Mouse (Mus musculus): ENCODE data around the gene Emc8. TPM values are rescaled to one million over a fixed set of nuclear protein-coding genes. Genes with fewer than 3 reads are reported as not detected.

Emc8 gene
- polyA plus RNA-seq, 1 experiment from 2014 or later: 254 TPM

DNA sequence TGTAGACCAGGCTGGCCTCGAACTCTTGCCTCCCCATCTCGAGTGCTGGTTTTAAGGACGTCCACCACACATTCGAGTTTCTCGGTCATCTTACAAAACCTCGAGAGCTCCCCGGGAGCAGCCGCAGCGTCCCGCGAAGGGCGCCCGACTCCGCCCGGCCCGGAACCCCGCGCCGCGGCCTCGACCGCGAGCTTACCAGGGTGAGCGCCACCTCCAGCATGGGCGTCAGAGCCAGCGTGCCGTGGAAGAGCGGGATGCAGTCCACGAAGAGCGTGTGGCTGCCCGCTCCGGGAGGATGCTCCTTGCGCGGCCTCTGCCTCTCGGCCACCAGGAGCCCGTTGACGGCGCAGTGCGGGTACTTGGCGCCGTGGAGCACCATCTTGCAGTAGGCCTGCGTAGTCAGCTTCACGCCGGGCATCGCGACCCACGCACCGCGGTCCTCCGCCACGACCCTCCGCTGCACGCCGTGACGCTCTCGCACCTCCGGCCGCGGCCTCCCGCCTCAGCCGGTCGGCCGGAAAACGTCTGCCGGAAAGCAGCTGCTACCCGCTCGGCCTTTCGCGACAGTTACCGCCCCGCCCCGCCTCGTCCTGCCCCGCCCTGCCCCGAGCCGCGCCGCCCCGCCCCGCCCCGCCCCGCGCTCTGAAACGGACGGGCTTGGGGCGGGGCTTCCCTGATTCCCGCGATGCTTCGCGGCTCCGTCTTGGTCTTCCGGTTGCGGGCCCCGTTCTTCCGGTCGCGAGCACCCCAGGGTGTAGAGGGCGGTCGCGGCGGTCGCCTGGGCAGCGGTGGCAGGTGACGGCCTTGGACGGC lies 606 bp downstream of the Emc8 start, which contains the start of the genes Gm27021 and Cox4i1:
Gene Gm27021 (minus strand): TSS at position 519 of the 813 bp plus-strand sequence.
Gene Cox4i1 (plus strand): TSS at position 662 of the 813 bp plus-strand sequence.
- WGBS: under 1% methylated on average over 95 of the region's 105 CpGs
- Histone ChIP-seq H3K9ac (peak within 1 kb of the TSS; percentile 97), H3K36me3 (peaks cover 31% of the 10 kb centered on the region), H3K27ac (peak within 1 kb of the TSS; percentile 88), H3K4me1 (peaks cover 51% of the 10 kb centered on the region), H3K9me3 (no peaks in the 10 kb centered on the region), H3K4me2 (peak within 1 kb of the TSS; percentile 91), H3K4me3 (peak within 1 kb of the TSS; percentile 97), H3K27me3 (no peaks in the 10 kb centered on the region)
- peak; percentile 82 for ATAC-seq (ENCODE audit: insufficient number of reproducible peaks, insufficient read depth, low FRiP score, low TSS enrichment, low read depth)

DNA sequence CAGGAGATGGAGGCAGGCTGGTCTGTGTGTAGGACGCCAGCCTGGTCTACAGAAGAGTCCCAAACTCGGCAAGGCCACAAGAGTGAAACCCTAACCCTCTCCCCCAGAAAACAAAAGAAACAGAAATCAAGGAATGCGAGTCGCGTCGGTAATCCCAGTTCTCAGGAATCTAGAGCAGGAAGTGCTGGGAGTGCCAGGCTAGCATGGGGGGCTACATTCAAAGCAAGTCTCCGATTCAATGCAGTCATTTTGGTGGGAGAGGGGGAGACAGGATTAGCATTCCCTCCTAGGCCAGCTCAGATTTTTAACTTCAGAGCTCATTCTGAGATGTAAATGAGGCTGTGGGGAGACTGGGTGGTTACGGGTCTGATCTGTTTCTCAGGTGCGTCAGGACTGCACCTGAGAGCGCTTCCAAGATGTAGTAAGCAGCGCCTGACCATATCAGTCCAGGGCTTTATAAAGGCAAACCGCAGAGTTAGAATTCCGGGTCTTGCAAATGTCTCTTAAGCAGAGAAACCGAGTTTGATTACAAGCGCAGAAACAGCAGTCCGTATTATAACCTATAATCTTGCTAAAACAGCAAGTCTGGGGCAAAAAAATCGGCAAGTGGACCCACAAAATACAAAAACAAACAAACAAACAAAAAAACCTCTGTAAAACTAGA lies 1.4 kb downstream of the Emc8 start:
- H3K27ac ChIP-seq: peak overlapping the region; percentile 44; the same call in 1 of the 2 replicates
- peaks cover 49% of the 10 kb centered on the region for H3K4me1 ChIP-seq
- H3K4me2 ChIP-seq: peak overlapping the region; percentile 91
- 2% methylated on average over 17 of the region's 17 CpGs for WGBS
- no peaks in the 10 kb centered on the region for H3K27me3 ChIP-seq
- H3K9ac ChIP-seq: peak overlapping the region; percentile 97
- H3K4me3 ChIP-seq: peak overlapping the region; percentile 97
- H3K36me3 ChIP-seq: peaks cover 23% of the 10 kb centered on the region
- no peak for ATAC-seq (ENCODE audit: insufficient number of reproducible peaks, insufficient read depth, low FRiP score, low TSS enrichment, low read depth)
- no peaks in the 10 kb centered on the region for H3K9me3 ChIP-seq

DNA sequence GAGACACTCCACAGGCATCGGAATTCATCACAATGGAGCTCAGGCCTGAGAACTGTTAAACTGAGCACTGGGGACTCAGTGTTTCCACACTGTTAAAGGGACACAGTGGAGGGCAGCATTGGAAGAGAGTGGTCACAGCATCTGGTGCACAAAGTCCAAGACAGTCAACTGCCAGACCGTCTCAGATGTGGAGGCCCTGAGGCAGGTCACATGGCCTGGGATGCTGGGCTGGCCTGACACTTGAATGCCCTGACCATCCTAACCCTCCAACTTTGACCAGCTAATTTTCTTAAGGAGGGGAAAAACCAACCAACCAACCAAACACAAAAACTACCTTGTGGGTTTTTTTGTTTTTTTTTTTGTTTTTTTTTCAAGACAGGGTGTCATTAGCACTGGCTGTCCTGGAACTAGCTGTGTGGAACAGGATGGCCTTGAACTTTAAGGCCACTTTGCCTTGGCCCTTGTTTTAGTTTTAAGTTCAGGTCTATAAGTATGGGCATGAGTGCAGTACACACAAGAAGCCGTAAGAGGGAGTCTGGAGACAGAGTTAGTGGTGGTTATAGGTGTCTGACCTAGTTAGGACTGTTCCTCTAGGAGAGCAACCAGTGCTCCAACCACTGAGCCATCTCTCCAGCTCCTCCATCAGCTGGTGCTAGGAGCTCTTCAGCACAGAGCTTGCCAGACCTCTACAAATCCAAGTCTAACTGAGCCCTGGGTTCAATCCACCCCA lies 2.5 kb downstream of the Emc8 start:
- no peak for ATAC-seq (ENCODE audit: insufficient number of reproducible peaks, insufficient read depth, low FRiP score, low TSS enrichment, low read depth)
- H3K4me3 ChIP-seq: peak overlapping the region; percentile 97

DNA sequence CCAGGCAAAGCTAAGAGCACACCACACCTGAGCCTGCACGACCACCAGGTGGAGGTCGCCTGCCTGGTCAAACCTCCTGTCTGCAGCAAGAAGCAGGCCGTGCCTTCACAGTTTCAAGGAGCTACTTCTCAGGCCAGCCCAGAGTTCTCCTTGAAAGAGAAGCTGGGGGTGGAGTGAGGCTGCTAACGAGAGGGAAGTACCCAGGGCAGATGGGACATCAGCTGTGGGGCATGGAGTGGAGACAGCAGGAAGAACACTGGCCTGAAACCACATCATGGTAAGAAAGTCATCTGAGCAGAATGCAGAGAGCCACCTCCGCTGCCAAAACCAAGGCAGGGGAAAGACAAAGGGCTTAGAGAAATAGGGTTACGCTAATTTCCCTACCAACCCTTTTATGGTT lies 3.8 kb downstream of the Emc8 start:
- no peak for ATAC-seq (ENCODE audit: insufficient number of reproducible peaks, insufficient read depth, low FRiP score, low TSS enrichment, low read depth)
- H3K27ac ChIP-seq: no peak overlapping the region
- H3K4me1 ChIP-seq: peaks cover 40% of the 10 kb centered on the region
- no peak overlapping the region for H3K4me3 ChIP-seq
- H3K9ac ChIP-seq: no peak overlapping the region
- no peaks in the 10 kb centered on the region for H3K27me3 ChIP-seq
- H3K4me2 ChIP-seq: no peak overlapping the region
- peaks cover 10% of the 10 kb centered on the region for H3K36me3 ChIP-seq
- 86% methylated on average over 6 of the region's 6 CpGs for WGBS
- no peaks in the 10 kb centered on the region for H3K9me3 ChIP-seq

More for the DNA sequence above, 2.5 kb downstream of the Emc8 start:
- 69% methylated on average over 3 of the region's 3 CpGs for WGBS
- Histone ChIP-seq H3K27ac (no peak overlapping the region), H3K9me3 (no peaks in the 10 kb centered on the region), H3K9ac (peak overlapping the region; percentile 97), H3K4me2 (peak overlapping the region; percentile 91), H3K36me3 (peaks cover 12% of the 10 kb centered on the region), H3K4me1 (peaks cover 47% of the 10 kb centered on the region), H3K27me3 (no peaks in the 10 kb centered on the region)

DNA sequence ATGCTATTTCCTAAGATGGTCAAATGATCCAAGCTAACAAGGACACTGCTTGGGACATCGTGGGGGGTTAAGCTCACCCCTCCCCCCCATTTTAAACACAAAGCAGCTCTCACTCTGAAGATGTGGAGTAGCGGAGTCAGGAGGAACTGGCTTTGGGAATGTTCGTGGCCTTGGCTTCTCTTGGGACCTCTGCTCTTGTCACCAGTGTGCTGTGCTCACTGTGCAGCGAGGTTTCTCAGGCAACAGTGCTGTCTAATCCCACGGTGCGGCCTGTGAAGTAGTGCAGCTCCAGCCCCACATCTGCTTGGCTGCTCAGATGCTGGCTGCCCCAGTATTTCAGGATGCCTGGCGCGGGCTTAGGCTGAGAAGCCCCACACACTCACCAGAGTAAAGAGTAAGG lies 11.0 kb downstream of the Emc8 start:
- no peaks in the 10 kb centered on the region for H3K9me3 ChIP-seq
- no peaks in the 10 kb centered on the region for H3K4me1 ChIP-seq
- no peak overlapping the region for H3K4me3 ChIP-seq
- H3K36me3 ChIP-seq: peaks cover 76% of the 10 kb centered on the region
- H3K27me3 ChIP-seq: no peaks in the 10 kb centered on the region
- H3K27ac ChIP-seq: no peak overlapping the region
- 85% methylated on average over 8 of the region's 8 CpGs for WGBS
- ATAC-seq (ENCODE audit: insufficient number of reproducible peaks, insufficient read depth, low FRiP score, low TSS enrichment, low read depth): no peak
- no peak overlapping the region for H3K9ac ChIP-seq
- no peak overlapping the region for H3K4me2 ChIP-seq

DNA sequence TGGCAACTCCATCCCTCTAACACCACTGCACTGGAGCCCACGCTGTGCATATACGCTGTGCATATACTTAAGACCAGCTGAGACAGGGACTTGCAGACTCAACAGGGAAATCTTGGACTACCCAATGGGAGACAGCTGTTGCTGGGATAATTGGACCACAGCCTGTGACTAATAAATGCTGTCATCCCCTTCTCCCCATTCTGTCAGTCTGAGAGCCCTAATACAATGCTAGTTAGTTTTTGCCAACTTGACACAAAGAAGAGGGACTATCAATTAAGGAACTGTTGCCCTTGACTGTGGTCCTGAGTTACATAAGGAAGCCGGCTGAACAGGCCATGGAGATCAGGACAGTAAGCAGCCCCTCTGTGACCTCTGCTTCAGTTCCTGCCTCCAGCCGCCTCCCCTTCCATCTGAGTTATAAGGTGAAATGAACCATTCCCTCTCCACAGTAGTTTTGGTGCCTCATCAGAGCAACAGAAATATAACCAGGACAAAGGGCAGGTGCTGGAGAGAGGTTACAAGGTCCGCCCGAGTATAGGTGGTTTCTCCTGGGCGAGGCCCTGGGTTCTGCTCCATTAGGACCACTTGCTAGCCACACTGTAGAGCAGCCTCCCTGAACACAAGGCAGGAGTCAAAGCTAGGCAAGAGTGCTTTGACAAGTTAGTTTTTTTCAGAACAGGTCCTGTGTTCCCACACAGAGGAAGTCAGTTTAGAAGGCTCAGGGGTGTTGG lies 11.9 kb downstream of the Emc8 start:
- no peak overlapping the region for H3K9ac ChIP-seq
- H3K9me3 ChIP-seq: no peaks in the 10 kb centered on the region
- no peak overlapping the region for H3K4me2 ChIP-seq
- H3K27ac ChIP-seq: no peak overlapping the region
- WGBS: 91% methylated on average over 7 of the region's 7 CpGs
- H3K36me3 ChIP-seq: peaks cover 78% of the 10 kb centered on the region
- H3K4me3 ChIP-seq: no peak overlapping the region
- no peaks in the 10 kb centered on the region for H3K4me1 ChIP-seq
- no peaks in the 10 kb centered on the region for H3K27me3 ChIP-seq
- ATAC-seq (ENCODE audit: insufficient number of reproducible peaks, insufficient read depth, low FRiP score, low TSS enrichment, low read depth): no peak

DNA sequence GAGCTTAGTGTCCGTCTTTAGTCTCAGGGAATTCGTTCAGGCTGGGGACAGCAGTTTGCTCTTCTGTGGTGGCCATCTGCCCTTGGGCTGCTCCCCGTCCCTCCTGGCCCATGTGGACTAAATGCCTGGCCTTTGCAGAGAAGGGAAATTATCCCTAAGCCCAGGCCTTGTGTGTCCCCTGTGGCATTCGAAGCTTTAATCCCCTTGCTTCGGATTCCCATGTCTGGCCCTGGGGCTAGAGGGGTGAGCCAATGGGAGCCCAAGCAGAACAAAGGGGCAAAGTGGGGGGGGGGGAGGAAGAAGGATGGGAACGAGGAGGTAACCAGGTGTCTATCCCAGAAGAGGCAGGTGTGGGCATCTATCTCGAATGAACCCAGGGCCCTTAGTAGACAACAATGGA lies 20.8 kb downstream of the Emc8 start, which contains the start of gene 1190005I06Rik:
Gene 1190005I06Rik (minus strand): TSS at position 101 of the 400 bp plus-strand sequence.
- Histone ChIP-seq H3K9me3 (no peaks in the 10 kb centered on the region), H3K4me3 (no peak within 1 kb of the TSS), H3K36me3 (peaks cover 4% of the 10 kb centered on the region; the same call in 1 of the 2 replicates), H3K4me2 (no peak within 1 kb of the TSS), H3K27me3 (no peaks in the 10 kb centered on the region), H3K27ac (no peak within 1 kb of the TSS; the same call in 1 of the 2 replicates), H3K4me1 (peaks cover 6% of the 10 kb centered on the region; the same call in 1 of the 2 replicates), H3K9ac (no peak within 1 kb of the TSS)
- WGBS: 28% methylated on average over 7 of the region's 7 CpGs
- ATAC-seq (ENCODE audit: insufficient number of reproducible peaks, insufficient read depth, low FRiP score, low TSS enrichment, low read depth): no peak

DNA sequence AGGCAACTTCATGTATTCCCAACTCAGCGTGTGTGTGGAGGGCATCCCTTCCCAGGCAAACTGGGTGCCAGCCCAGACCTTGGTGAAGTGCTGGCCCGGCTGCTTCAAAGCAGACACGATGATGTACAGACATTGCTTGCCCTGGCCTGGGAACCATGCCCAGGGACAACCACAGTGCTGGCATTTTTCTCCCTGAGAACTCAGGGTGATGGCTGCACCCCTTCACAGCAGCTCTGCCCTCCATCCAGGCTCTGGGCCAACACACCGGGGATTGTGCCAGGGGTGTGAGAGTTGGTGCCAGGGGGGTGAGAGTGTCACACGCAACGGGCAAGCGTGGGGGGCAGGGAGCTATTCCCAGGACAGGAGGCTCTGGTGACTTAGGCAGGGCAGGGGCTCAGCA lies 23.7 kb downstream of the Emc8 start:
- Histone ChIP-seq H3K27ac (peak overlapping the region; percentile 33; the same call in 1 of the 2 replicates), H3K9ac (no peak overlapping the region; the same call in 1 of the 2 replicates), H3K4me1 (peaks cover 6% of the 10 kb centered on the region; the same call in 1 of the 2 replicates), H3K4me2 (no peak overlapping the region), H3K4me3 (no peak overlapping the region), H3K9me3 (no peaks in the 10 kb centered on the region), H3K36me3 (no peaks in the 10 kb centered on the region), H3K27me3 (no peaks in the 10 kb centered on the region)
- WGBS: 76% methylated on average over 7 of the region's 7 CpGs
- ATAC-seq (ENCODE audit: insufficient number of reproducible peaks, insufficient read depth, low FRiP score, low TSS enrichment, low read depth): no peak

DNA sequence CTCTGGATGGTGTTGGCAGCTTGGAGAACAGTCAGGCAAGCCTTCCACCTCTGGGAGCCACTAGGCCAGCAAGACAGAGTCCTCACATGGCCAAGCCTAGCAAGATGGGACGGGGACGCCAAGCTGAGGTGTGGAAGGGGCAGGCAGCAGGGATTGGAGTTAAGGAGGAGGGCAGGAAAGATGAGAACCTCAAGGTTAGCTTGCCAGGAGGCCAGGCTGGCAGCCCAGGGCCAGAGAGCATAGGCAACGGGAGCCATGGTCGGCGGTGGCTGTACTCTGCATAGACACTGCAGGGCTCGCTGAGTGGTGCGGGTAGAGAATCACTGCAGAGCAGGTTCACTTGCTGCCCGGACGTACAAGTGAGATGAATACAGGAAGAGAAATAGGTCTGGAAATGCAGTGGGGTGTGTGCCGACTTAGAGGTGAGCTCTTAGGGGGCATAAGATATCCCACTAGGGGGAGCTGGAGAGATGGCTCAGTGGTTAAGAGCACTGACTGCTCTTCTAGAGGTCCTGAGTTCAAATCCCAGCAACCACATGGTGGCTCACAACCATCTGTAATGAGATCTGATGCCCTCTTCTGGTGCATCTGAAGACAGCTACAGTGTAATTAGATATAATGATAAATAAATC lies 26.2 kb downstream of the Emc8 start:
- 78% methylated on average over 10 of the region's 10 CpGs for WGBS
- ATAC-seq (ENCODE audit: insufficient number of reproducible peaks, insufficient read depth, low FRiP score, low TSS enrichment, low read depth): no peak
- H3K4me1 ChIP-seq: peaks cover 6% of the 10 kb centered on the region; the same call in 1 of the 2 replicates
- H3K4me2 ChIP-seq: no peak overlapping the region
- H3K27me3 ChIP-seq: no peaks in the 10 kb centered on the region
- no peak overlapping the region for H3K4me3 ChIP-seq
- no peak overlapping the region for H3K27ac ChIP-seq
- H3K9me3 ChIP-seq: no peaks in the 10 kb centered on the region
- no peak overlapping the region for H3K9ac ChIP-seq
- no peaks in the 10 kb centered on the region for H3K36me3 ChIP-seq

DNA sequence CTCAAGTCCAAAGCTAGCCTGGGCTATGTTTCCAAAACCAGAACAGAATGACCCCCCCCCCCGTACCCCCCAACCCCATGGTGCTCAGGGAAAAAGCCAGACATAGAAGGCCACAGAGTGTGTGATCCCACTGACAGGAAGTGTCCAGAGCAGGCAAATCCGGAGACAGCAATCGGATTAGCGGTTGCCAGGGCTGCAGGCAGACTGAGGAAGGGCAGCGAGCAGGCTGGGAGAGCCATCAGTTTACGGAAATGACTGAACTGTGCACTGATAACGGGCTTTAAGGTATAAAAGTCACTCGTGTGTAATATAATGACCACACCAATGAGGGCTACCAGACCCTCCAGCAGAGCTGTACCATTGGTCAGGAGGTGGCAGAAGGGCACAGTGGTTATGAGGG lies 27.1 kb downstream of the Emc8 start:
- Histone ChIP-seq H3K4me1 (peaks cover 6% of the 10 kb centered on the region; the same call in 1 of the 2 replicates), H3K4me2 (no peak overlapping the region), H3K36me3 (no peaks in the 10 kb centered on the region), H3K4me3 (no peak overlapping the region), H3K27me3 (no peaks in the 10 kb centered on the region), H3K9ac (no peak overlapping the region), H3K9me3 (no peaks in the 10 kb centered on the region), H3K27ac (no peak overlapping the region)
- ATAC-seq (ENCODE audit: insufficient number of reproducible peaks, insufficient read depth, low FRiP score, low TSS enrichment, low read depth): no peak
- WGBS: 38% methylated on average over 8 of the region's 8 CpGs
